Comparison of ENCODE assay signal across 8 mouse cellular contexts in the genomic region with DNA sequence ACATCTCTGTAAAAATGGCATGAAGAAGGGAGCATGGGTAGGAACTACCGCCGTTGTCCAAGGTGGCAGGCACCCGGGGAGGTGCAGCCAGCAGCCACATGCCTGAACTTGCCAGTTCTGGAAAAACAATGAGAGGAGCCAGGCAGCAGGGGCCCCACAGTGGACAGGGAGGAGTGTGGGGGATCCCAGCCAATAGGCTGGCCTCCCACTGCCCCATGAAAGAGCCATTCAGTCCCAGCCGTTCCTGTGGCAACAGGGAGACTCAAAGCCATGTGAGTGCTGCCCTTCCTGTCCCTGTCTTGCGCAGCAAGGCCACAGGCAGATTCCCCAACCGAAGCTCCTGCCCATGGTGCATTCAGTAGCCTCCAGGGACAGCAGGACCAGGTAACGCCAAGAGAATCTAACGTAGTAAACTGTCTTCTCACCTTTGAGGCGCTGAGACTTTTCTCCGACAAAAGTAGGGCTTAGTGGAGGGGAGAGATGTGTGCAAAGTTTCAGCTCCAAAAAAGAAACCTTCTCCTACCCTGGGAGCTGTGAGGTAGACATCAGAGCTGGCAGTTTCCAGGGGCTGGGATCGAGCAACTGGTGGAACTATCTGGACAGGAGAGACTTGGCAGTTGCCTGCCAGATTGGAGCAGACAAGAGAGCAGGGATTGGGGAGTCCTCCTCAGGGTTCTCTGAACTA. TPM values are rescaled to one million over a fixed set of nuclear protein-coding genes. Genes with fewer than 3 reads are reported as not detected.
DNase-seq lines count a peak whose midpoint lies in the region; ATAC-seq lines count a peak whose summit lies in the region.

No protein-coding gene starts in this region.

- peaks cover 27% of the 10 kb centered on the region for H3K27me3 ChIP-seq in embryonic facial prominence, embryonic 10.5 days (replicated peaks; ENCODE audit: low read depth, poor library complexity, severe bottlenecking)
- H3K27me3 ChIP-seq in midbrain, embryonic 14.5 days (ENCODE audit: control insufficient read depth, insufficient read depth, low read length), result no peaks in the 10 kb centered on the region; the same call in 1 of the 2 replicates

- ATAC-seq in cerebellum, adult (ENCODE audit: insufficient number of reproducible peaks, low FRiP score, low TSS enrichment), result no peak
- ATAC-seq in midbrain, embryonic 14.5 days (ENCODE audit: low FRiP score, low TSS enrichment), result 0 out of 2 replicates have a peak, but pooled peaks have one; percentile 55
- no peak for ATAC-seq in erythroid progenitor cell, adult 5-6 weeks (replicated peaks; ENCODE audit: low FRiP score, poor library complexity, severe bottlenecking)

- H3K27ac ChIP-seq in embryonic facial prominence, embryonic 10.5 days (replicated peaks), result peak overlapping the region; percentile 76
- peak overlapping the region; percentile 64 for H3K27ac ChIP-seq in midbrain, embryonic 14.5 days (replicated peaks; ENCODE audit: low read depth, low read length)

- peak; percentile 67 for DNase-seq in cerebellum, adult 11-12 months
- peak; percentile 50 for DNase-seq in 3134 (ENCODE audit: extremely low read depth, insufficient read length, low spot score)
- peak; percentile 77 for DNase-seq in embryonic facial prominence, embryonic 10.5 days (ENCODE audit: low spot score)
- peak; percentile 40 for DNase-seq in heart, postnatal 4 days
- DNase-seq in midbrain, embryonic 14.5 days, result peak; percentile 68
- DNase-seq in thymus, postnatal 4 days, result no peak

- no peaks in the 10 kb centered on the region for H3K36me3 ChIP-seq in embryonic facial prominence, embryonic 10.5 days (replicated peaks)
- H3K36me3 ChIP-seq in midbrain, embryonic 14.5 days (ENCODE audit: control insufficient read depth, insufficient read depth, low read length), result no peaks in the 10 kb centered on the region

- peaks cover 72% of the 10 kb centered on the region for H3K4me1 ChIP-seq in embryonic facial prominence, embryonic 10.5 days
- peaks cover 22% of the 10 kb centered on the region for H3K4me1 ChIP-seq in midbrain, embryonic 14.5 days (ENCODE audit: control insufficient read depth, insufficient read depth, low read length)

- no peak overlapping the region for H3K9ac ChIP-seq in midbrain, embryonic 14.5 days (replicated peaks; ENCODE audit: low read length)

- no peaks in the 10 kb centered on the region for H3K9me3 ChIP-seq in embryonic facial prominence, embryonic 10.5 days
- H3K9me3 ChIP-seq in midbrain, embryonic 14.5 days (ENCODE audit: control insufficient read depth, low read length), result no peaks in the 10 kb centered on the region

- 19% methylated on average over 11 of the region's 11 CpGs for WGBS in embryonic facial prominence, embryonic 10.5 days
- WGBS in midbrain, embryonic 14.5 days, result 15% methylated on average over 11 of the region's 11 CpGs

- H3K4me3 ChIP-seq in embryonic facial prominence, embryonic 10.5 days, result peak overlapping the region; percentile 39
- no peak overlapping the region for H3K4me3 ChIP-seq in midbrain, embryonic 14.5 days (replicated peaks; ENCODE audit: low read depth, low read length)

- peak overlapping the region; percentile 30; the same call in 1 of the 2 replicates for H3K4me2 ChIP-seq in midbrain, embryonic 14.5 days (ENCODE audit: low read length)

RNA-seq across cellular contexts. Expression of gene Usp2, which starts 5.2 kb away (rescaled TPM):
- 10.7 and 12.0 TPM in 2 replicates for polyA plus RNA-seq in embryonic facial prominence, embryonic 10.5 days (2016; fragmentation: Nextera tagmentation; extraction: Ambion mirVana)
- 10 to 100 TPM; 72.6 to 79.0 TPM for total RNA-seq in heart, postnatal 4 days (2021)
- 6.6 and 9.4 TPM in 2 replicates for polyA plus RNA-seq in midbrain, embryonic 14.5 days (2014; fragmentation: Nextera tagmentation; extraction: Ambion mirVana)
- not detected in 2 replicates for total RNA-seq in erythroid progenitor cell, adult 5-6 weeks (2015; ENCODE audit: low replicate concordance)
- 1.8 TPM in 1 of 2 replicates, not detected in the other for total RNA-seq in erythroid progenitor cell, adult 5-6 weeks (2017; ENCODE audit: low replicate concordance)

RNA-seq across cellular contexts. Expression of gene Thy1, which starts 28.9 kb away (rescaled TPM):
- polyA plus RNA-seq in embryonic facial prominence, embryonic 10.5 days (2016; fragmentation: Nextera tagmentation; extraction: Ambion mirVana), result 0.39 and 0.41 TPM in 2 replicates
- total RNA-seq in heart, postnatal 4 days (2021), result 10 to 100 TPM; 16.2 to 18.8 TPM
- 1.6 and 1.8 TPM in 2 replicates for polyA plus RNA-seq in midbrain, embryonic 14.5 days (2014; fragmentation: Nextera tagmentation; extraction: Ambion mirVana)
- 11.9 and 33.1 TPM in 2 replicates for total RNA-seq in erythroid progenitor cell, adult 5-6 weeks (2015; ENCODE audit: low replicate concordance)
- total RNA-seq in erythroid progenitor cell, adult 5-6 weeks (2017; ENCODE audit: low replicate concordance), result 1.0 and 7.8 TPM in 2 replicates

RNA-seq across cellular contexts. Expression of gene Mfrp, which starts 29.5 kb away (rescaled TPM):
- 0.09 and 0.12 TPM in 2 replicates for polyA plus RNA-seq in embryonic facial prominence, embryonic 10.5 days (2016; fragmentation: Nextera tagmentation; extraction: Ambion mirVana)
- total RNA-seq in heart, postnatal 4 days (2021), result not detected
- 0.09 and 0.11 TPM in 2 replicates for polyA plus RNA-seq in midbrain, embryonic 14.5 days (2014; fragmentation: Nextera tagmentation; extraction: Ambion mirVana)
- total RNA-seq in erythroid progenitor cell, adult 5-6 weeks (2015; ENCODE audit: low replicate concordance), result not detected in 2 replicates
- total RNA-seq in erythroid progenitor cell, adult 5-6 weeks (2017; ENCODE audit: low replicate concordance), result not detected in 2 replicates

RNA-seq across cellular contexts. Expression of gene C1qtnf5, which starts 35.0 kb away (rescaled TPM):
- 0.27 and 0.75 TPM in 2 replicates for polyA plus RNA-seq in embryonic facial prominence, embryonic 10.5 days (2016; fragmentation: Nextera tagmentation; extraction: Ambion mirVana)
- total RNA-seq in heart, postnatal 4 days (2021), result 1 to 10 TPM; 8.5 to 9.7 TPM
- 3.7 and 4.0 TPM in 2 replicates for polyA plus RNA-seq in midbrain, embryonic 14.5 days (2014; fragmentation: Nextera tagmentation; extraction: Ambion mirVana)
- not detected in 2 replicates for total RNA-seq in erythroid progenitor cell, adult 5-6 weeks (2015; ENCODE audit: low replicate concordance)
- total RNA-seq in erythroid progenitor cell, adult 5-6 weeks (2017; ENCODE audit: low replicate concordance), result 1.4 TPM in 1 of 2 replicates, not detected in the other

RNA-seq across cellular contexts. Expression of gene Gm49380, which starts 41.2 kb away (rescaled TPM):
- 0.31 and 0.49 TPM in 2 replicates for polyA plus RNA-seq in embryonic facial prominence, embryonic 10.5 days (2016; fragmentation: Nextera tagmentation; extraction: Ambion mirVana)
- total RNA-seq in heart, postnatal 4 days (2021), result not detected
- 0.11 and 0.12 TPM in 2 replicates for polyA plus RNA-seq in midbrain, embryonic 14.5 days (2014; fragmentation: Nextera tagmentation; extraction: Ambion mirVana)
- not detected in 2 replicates for total RNA-seq in erythroid progenitor cell, adult 5-6 weeks (2015; ENCODE audit: low replicate concordance)
- 1.4 TPM in 1 of 2 replicates, not detected in the other for total RNA-seq in erythroid progenitor cell, adult 5-6 weeks (2017; ENCODE audit: low replicate concordance)

Comparison
In these comparisons a context has a peak if more than half of its experiments do, and no peak if none do; other contexts are left out.
1. RNA of gene Usp2, which starts 5.2 kb away (total RNA-seq): 72.6 to 79.0 TPM in heart, postnatal 4 days; 1.8 TPM in erythroid progenitor cell, adult 5-6 weeks; every median in the first group is over 10 times any median in the second.